Mouse (Mus musculus) gastrocnemius, postnatal 4 days (tissue): ENCODE measurements around the gene Senp7. TPM values are rescaled to one million over a fixed set of nuclear protein-coding genes. Genes with fewer than 3 reads are reported as not detected.
"Not testable (repeated sequence)": the region's sequence is repeated elsewhere in the genome, so short reads cannot be mapped to it uniquely, and the experiment has no call there.

Experiments used
- DNase-seq, 2 experiments: peaks; one replicate each; pipeline ENCODE4 v3.0.0; 2021 to 2022; ENCODE audit warnings: low spot score in 2 of 2, mixed read lengths in 2 of 2
- total RNA-seq, 2 experiments: library from RNA; stranded (reverse); gene quantifications; 2 replicates each; pipeline ENCODE4 v1.2.3; 2021

The Senp7 gene
- total RNA-seq, 2 experiments from 2014 or later: 27.3 to 28.4 TPM

GRCm38 (mm10) chr16:56064334-56064990 is 16.3 kb downstream of the Senp7 start:
- peak in 1 of 2 experiments; percentile 29 for DNase-seq

GRCm38 (mm10) chr16:56066113-56066512 is 18.0 kb downstream of the Senp7 start:
- DNase-seq: no peak

- DNase-seq: no peak
Measured at GRCm38 (mm10) chr16:56068523-56069070, 20.5 kb downstream of the Senp7 start.

- DNase-seq: no peak
Measured at GRCm38 (mm10) chr16:56071317-56072232, 23.4 kb downstream of the Senp7 start.

- DNase-seq: no peak
Measured at GRCm38 (mm10) chr16:56072533-56072932, 24.4 kb downstream of the Senp7 start.

- not testable (repeated sequence) for DNase-seq
Measured at GRCm38 (mm10) chr16:56073150-56073549, 25.0 kb downstream of the Senp7 start.

GRCm38 (mm10) chr16:56074122-56074521 is 26.0 kb downstream of the Senp7 start:
- DNase-seq: no peak

- DNase-seq: no peak
Measured at GRCm38 (mm10) chr16:56074565-56074964, 26.4 kb downstream of the Senp7 start.

- peak; percentile 61 to 86 for DNase-seq
Measured at GRCm38 (mm10) chr16:56075222-56076111, 27.3 kb downstream of the Senp7 start.

- no peak for DNase-seq
Measured at GRCm38 (mm10) chr16:56076121-56076869, 28.2 kb downstream of the Senp7 start.

- no peak for DNase-seq
Measured at GRCm38 (mm10) chr16:56079419-56079818, 31.3 kb downstream of the Senp7 start.

GRCm38 (mm10) chr16:56081691-56082090 is 33.6 kb downstream of the Senp7 start:
- DNase-seq: no peak

- DNase-seq: no peak
Measured at GRCm38 (mm10) chr16:56086336-56086735, 38.2 kb downstream of the Senp7 start.

- DNase-seq: no peak
Measured at GRCm38 (mm10) chr16:56090385-56090784, 42.2 kb downstream of the Senp7 start.

- DNase-seq: not testable (repeated sequence)
Measured at GRCm38 (mm10) chr16:56096401-56097018, 48.4 kb downstream of the Senp7 start.

GRCm38 (mm10) chr16:56115706-56116105 is 67.6 kb downstream of the Senp7 start:
- no peak for DNase-seq

GRCm38 (mm10) chr16:56116155-56116554 is 68.0 kb downstream of the Senp7 start:
- no peak for DNase-seq

GRCm38 (mm10) chr16:56117327-56118180 is 69.4 kb downstream of the Senp7 start:
- DNase-seq: no peak

GRCm38 (mm10) chr16:56122517-56122916 is 74.4 kb downstream of the Senp7 start:
- no peak for DNase-seq
